Mouse (Mus musculus) embryonic facial prominence, embryonic 11.5 days (tissue): ENCODE data around the gene Cdk2ap2. TPM values are rescaled to one million over a fixed set of nuclear protein-coding genes. Genes with fewer than 3 reads are reported as not detected.
A peak's percentile ranks its signal among the peaks of the same experiment; 100 is the strongest.

ENCODE experiments used
- ATAC-seq: fragments of 200-750 bp; cut with Nextera tagmentation; replicated peaks from 2 replicates; pipeline ENCODE4 v1.8.0; 2017; ENCODE audit warnings: low read depth; ENCODE audit not compliant: insufficient number of reproducible peaks, low FRiP score, low TSS enrichment
- DNase-seq: peaks from one replicate; pipeline ENCODE4 v3.0.0-alpha.2; 2015; ENCODE audit warnings: low spot score
- H3K27ac ChIP-seq: fragments of 300-500 bp; sonication (generic); replicated peaks from 2 replicates; pipeline ENCODE4 v1.5.1; 2014; ENCODE audit warnings: mild to moderate bottlenecking, low read depth, low read length, control low read depth
- H3K27me3 ChIP-seq: fragments of 300-500 bp; sonication (generic); 2 replicates; pipeline ENCODE4 v1.6.1; 2014; ENCODE audit warnings: mild to moderate bottlenecking, low read length, moderate library complexity, mixed read lengths; ENCODE audit not compliant: control insufficient read depth, insufficient read depth
- H3K36me3 ChIP-seq: fragments of 300-500 bp; sonication (generic); replicated peaks from 2 replicates; pipeline ENCODE4 v1.6.1; 2014; ENCODE audit warnings: low read depth, mild to moderate bottlenecking, low read length, moderate library complexity, mixed read lengths; ENCODE audit not compliant: control insufficient read depth, insufficient read depth
- H3K4me1 ChIP-seq: fragments of 300-500 bp; sonication (generic); 2 replicates; pipeline ENCODE4 v1.6.1; 2014; ENCODE audit warnings: low read length, mixed read lengths; ENCODE audit not compliant: control insufficient read depth, insufficient read depth
- H3K4me2 ChIP-seq: fragments of 300-500 bp; sonication (generic); 2 replicates; pipeline ENCODE4 v1.6.1; 2014; ENCODE audit warnings: low read depth, mild to moderate bottlenecking, control low read depth, low read length, moderate library complexity
- H3K4me3 ChIP-seq: fragments of 300-500 bp; sonication (generic); 2 replicates; pipeline ENCODE4 v1.5.1; 2014; ENCODE audit warnings: low read depth, low read length, control low read depth
- H3K9ac ChIP-seq: fragments of 300-500 bp; sonication (generic); replicated peaks from 2 replicates; pipeline ENCODE4 v1.6.1; 2014; ENCODE audit warnings: mild to moderate bottlenecking, control low read depth, low read length
- H3K9me3 ChIP-seq: fragments of 300-500 bp; sonication (generic); replicated peaks from 2 replicates; pipeline ENCODE4 v1.6.1; 2016; ENCODE audit warnings: mild to moderate bottlenecking, low read length, inconsistent platforms, mixed read lengths; ENCODE audit not compliant: control insufficient read depth
- WGBS: fragments of 180-500 bp; shearing (Covaris S2); extraction: QIAGEN DNeasy Blood & Tissue Kit; methylation state at CpG from one replicate; pipeline ENCODE4 v1.1.7; 2014; 5-methylcytosine and 5-hydroxymethylcytosine counted together
- polyA plus RNA-seq: library from polyadenylated mRNA; unstranded; fragments of >200 nt; fragmentation: Nextera tagmentation; extraction: Ambion mirVana; gene quantifications from 2 replicates; pipeline ENCODE4 v1.2.1, GENCODE M21; 2014

Cdk2ap2 gene
- polyA plus RNA-seq, 1 experiment from 2014 or later: 58.6 TPM

DNA sequence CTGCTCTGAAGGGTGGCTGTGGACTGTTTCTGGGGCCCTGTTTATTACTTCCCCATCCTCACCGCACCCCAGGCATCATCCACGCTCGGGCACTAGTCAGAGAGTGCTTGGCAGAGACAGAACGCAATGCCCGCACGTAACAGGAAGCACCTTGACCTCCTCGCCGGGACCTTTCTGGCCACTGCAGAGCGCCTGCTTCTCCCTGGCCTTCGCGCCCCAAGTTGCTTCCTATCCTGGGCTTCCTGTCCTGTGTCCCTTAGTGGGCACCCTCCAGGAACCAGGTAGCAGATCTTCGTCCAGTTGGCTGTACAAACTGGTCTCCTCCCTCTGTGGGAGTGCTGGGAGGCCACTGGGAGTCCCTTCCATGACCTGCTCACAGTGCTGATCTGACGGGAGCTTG lies 1.4 kb downstream of the Cdk2ap2 start:
- no peaks in the 10 kb centered on the region for H3K9me3 ChIP-seq
- no peak overlapping the region for H3K4me3 ChIP-seq
- WGBS: 83% methylated on average over 13 of the region's 13 CpGs
- H3K4me2 ChIP-seq: no peak overlapping the region
- ATAC-seq (no peak), DNase-seq (no peak)
- H3K9ac ChIP-seq: no peak overlapping the region
- no peak overlapping the region for H3K27ac ChIP-seq
- peaks cover 4% of the 10 kb centered on the region; the same call in 1 of the 2 replicates for H3K4me1 ChIP-seq
- H3K27me3 ChIP-seq: peaks cover 19% of the 10 kb centered on the region
- H3K36me3 ChIP-seq: no peaks in the 10 kb centered on the region

DNA sequence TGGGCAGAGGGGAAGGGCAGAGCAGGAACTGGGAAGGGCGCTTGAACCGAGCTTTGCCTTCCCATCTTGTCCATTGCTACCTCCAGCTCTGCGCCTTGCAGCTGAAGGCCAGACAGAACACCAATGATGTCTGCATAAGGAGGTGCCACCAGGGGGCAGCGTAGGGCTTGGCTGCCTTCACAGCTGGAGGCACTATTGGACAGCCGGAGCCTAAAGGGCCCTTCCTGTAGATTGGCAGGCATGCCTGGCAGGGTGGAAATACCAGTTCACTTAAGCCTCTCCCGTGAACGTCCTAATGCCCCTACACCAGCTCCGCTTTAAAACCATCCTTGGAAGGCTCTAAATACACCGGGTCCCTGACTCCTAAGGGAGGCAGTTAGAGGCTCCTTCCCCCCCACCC lies 2.1 kb downstream of the Cdk2ap2 start:
- Histone ChIP-seq H3K4me1 (peaks cover 4% of the 10 kb centered on the region; the same call in 1 of the 2 replicates), H3K36me3 (no peaks in the 10 kb centered on the region), H3K9me3 (no peaks in the 10 kb centered on the region), H3K27me3 (peaks cover 19% of the 10 kb centered on the region), H3K4me3 (no peak overlapping the region), H3K4me2 (no peak overlapping the region), H3K27ac (no peak overlapping the region), H3K9ac (no peak overlapping the region)
- WGBS: 11% methylated on average over 9 of the region's 9 CpGs
- no peak for ATAC-seq
- peak; percentile 95 for DNase-seq

DNA sequence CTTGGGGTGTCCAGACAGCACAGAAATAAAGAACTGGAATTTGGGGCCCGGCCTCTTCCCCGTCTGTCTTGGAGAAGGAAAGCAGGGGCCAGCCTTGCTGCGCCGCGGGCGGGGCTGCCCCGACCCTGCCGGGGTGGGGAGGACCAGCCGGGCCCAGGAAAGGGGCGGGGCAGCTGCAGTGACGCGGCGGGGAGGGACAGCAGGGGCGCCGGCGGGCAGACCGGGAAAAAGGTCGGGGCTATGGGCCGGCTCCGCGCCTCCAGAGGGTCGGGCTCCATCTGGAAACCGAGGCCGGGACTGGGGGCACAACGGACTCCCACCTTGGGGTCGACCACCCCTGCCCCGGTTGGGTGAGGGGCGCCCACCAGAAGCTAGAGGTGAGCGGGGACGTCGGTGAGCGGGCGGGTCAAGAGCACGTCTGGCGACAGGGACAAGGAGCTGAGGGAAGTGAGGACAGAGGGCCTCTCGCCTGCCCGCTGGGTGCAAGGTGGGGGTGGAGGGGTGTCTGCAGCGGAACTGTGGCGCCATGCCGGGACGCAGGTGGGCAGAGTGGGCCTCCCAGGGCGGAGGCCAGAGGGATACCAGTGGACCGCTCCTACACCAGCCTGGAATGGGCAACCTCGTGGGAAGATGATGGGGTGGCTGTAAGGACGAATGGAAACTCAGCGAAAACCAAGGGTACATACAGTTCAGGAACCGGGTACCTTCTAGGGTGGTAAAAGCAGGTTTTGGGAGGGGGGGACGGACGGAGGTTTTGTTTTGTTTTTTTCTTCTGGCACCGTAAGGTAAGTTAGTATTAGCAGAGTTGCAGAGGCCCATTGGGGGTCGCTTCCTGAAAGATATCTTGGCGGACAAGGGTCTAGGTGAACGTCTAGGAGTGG lies 3.1 kb downstream of the Cdk2ap2 start, which contains the start of gene Pitpnm1:
Gene Pitpnm1, plus strand, starts transcription at position 162 of the 881 bp plus-strand sequence.
- no peaks in the 10 kb centered on the region for H3K36me3 ChIP-seq
- H3K4me2 ChIP-seq: peak within 1 kb of the TSS; percentile 94
- H3K27ac ChIP-seq: no peak within 1 kb of the TSS
- ATAC-seq: no peak
- H3K9ac ChIP-seq: peak within 1 kb of the TSS; percentile 51
- WGBS: 1% methylated on average over 52 of the region's 53 CpGs
- peaks cover 4% of the 10 kb centered on the region; the same call in 1 of the 2 replicates for H3K4me1 ChIP-seq
- H3K4me3 ChIP-seq: peak within 1 kb of the TSS; percentile 42
- peak; percentile 52 for DNase-seq
- no peaks in the 10 kb centered on the region for H3K9me3 ChIP-seq
- peaks cover 19% of the 10 kb centered on the region for H3K27me3 ChIP-seq

DNA sequence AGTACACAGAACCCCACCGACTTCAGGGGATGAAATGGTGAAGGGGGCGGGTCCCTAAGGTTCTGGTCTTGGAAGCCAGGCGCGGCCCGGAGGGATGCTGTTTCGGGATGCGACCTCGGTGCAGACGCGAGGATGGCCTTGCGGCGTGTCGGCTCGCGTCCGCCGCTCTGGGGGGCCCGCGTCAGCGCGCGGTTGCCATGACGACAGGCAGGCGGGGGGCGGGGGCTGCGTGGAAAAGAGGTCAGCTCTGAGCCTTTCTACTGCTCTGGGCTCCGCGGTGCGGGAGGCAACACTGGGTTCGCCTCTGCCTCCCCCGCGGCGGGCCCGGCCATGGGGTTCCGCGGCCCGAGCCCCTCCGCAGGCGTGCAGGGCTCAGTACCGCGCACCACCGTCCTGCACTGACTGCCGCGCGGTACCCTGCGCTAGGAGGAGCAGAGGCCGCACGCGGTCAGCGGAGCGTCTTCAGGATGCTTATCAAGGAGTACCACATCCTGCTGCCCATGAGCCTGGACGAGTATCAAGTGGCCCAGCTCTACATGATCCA lies 3.8 kb downstream of the Cdk2ap2 start:
- Histone ChIP-seq H3K4me3 (peak overlapping the region; percentile 42), H3K4me1 (peaks cover 4% of the 10 kb centered on the region; the same call in 1 of the 2 replicates), H3K4me2 (peak overlapping the region; percentile 94), H3K27ac (no peak overlapping the region), H3K9me3 (no peaks in the 10 kb centered on the region), H3K27me3 (peaks cover 19% of the 10 kb centered on the region), H3K9ac (peak overlapping the region; percentile 51), H3K36me3 (no peaks in the 10 kb centered on the region)
- WGBS: under 1% methylated on average over 52 of the region's 52 CpGs
- peak; percentile 52 for DNase-seq
- no peak for ATAC-seq

- no peaks in the 10 kb centered on the region for H3K36me3 ChIP-seq
- H3K9me3 ChIP-seq: no peaks in the 10 kb centered on the region
- no peak overlapping the region; the same call in 1 of the 2 replicates for H3K4me3 ChIP-seq
- H3K4me2 ChIP-seq: no peak overlapping the region; the same call in 1 of the 2 replicates
- no peak overlapping the region for H3K27ac ChIP-seq
- ATAC-seq (no peak), DNase-seq (no peak)
- peak overlapping the region; percentile 51 for H3K9ac ChIP-seq
- H3K4me1 ChIP-seq: peaks cover 4% of the 10 kb centered on the region; the same call in 1 of the 2 replicates
- peaks cover 19% of the 10 kb centered on the region for H3K27me3 ChIP-seq
- 53% methylated on average over 6 of the region's 6 CpGs for WGBS
Measured at GRCm38 (mm10) chr19:4101466-4101865, 4.5 kb downstream of the Cdk2ap2 start.

DNA sequence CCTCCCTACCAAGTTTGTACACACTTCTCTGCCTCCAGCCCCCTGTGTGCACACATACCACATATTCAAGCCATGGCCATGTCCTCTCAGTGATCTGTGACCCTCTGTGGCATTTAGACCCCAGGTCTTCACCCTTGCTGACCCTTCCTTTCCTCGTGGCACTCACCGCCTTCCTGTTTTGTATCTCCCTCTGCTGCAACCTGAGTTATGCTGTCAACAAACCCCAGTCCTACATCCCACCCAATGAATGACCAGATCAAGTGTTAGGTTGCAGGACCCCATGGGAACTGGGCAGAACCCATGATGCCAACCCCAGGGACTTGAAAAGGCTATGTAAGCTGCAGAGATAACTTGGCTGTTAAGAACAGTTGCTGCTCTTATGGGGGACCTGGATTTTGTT lies 5.1 kb downstream of the Cdk2ap2 start:
- H3K4me3 ChIP-seq: no peak overlapping the region
- H3K4me1 ChIP-seq: peaks cover 4% of the 10 kb centered on the region; the same call in 1 of the 2 replicates
- ATAC-seq (no peak), DNase-seq (no peak)
- H3K9me3 ChIP-seq: no peaks in the 10 kb centered on the region
- 64% methylated on average over 2 of the region's 2 CpGs for WGBS
- H3K36me3 ChIP-seq: no peaks in the 10 kb centered on the region
- H3K27me3 ChIP-seq: peaks cover 19% of the 10 kb centered on the region
- H3K4me2 ChIP-seq: no peak overlapping the region
- no peak overlapping the region for H3K9ac ChIP-seq
- no peak overlapping the region for H3K27ac ChIP-seq

- H3K36me3 ChIP-seq: no peaks in the 10 kb centered on the region
- DNase-seq (no peak), ATAC-seq (no peak)
- WGBS: 93% methylated on average over 12 of the region's 12 CpGs
- peaks cover 19% of the 10 kb centered on the region for H3K27me3 ChIP-seq
- H3K9me3 ChIP-seq: no peaks in the 10 kb centered on the region
- no peak overlapping the region for H3K4me2 ChIP-seq
- H3K9ac ChIP-seq: no peak overlapping the region
- H3K4me3 ChIP-seq: no peak overlapping the region
- H3K27ac ChIP-seq: no peak overlapping the region
- H3K4me1 ChIP-seq: peaks cover 4% of the 10 kb centered on the region; the same call in 1 of the 2 replicates
Measured at GRCm38 (mm10) chr19:4102626-4103025, 5.6 kb downstream of the Cdk2ap2 start.

- H3K9me3 ChIP-seq: no peaks in the 10 kb centered on the region
- H3K27me3 ChIP-seq: peaks cover 19% of the 10 kb centered on the region
- H3K4me3 ChIP-seq: no peak overlapping the region
- DNase-seq (no peak), ATAC-seq (no peak)
- no peak overlapping the region for H3K9ac ChIP-seq
- H3K36me3 ChIP-seq: no peaks in the 10 kb centered on the region
- 91% methylated on average over 18 of the region's 18 CpGs for WGBS
- H3K27ac ChIP-seq: no peak overlapping the region
- peaks cover 4% of the 10 kb centered on the region; the same call in 1 of the 2 replicates for H3K4me1 ChIP-seq
- H3K4me2 ChIP-seq: no peak overlapping the region
Measured at GRCm38 (mm10) chr19:4103294-4103693, 6.3 kb downstream of the Cdk2ap2 start.
